Mouse (Mus musculus) heart, postnatal 36 days (tissue): ENCODE measurements around the gene Dpyd. TPM values are rescaled to one million over a fixed set of nuclear protein-coding genes. Genes with fewer than 3 reads are reported as not detected.

ENCODE experiments used
- DNase-seq, 2 experiments: peaks; one replicate each; pipeline ENCODE4 v3.0.0; 2021 to 2022
- intact Hi-C: fragments of 180-260 bp; cut with DNase I; formaldehyde crosslinking; loops from one replicate; pipeline ENCODE4 v1.15.1; 2025
- total RNA-seq, 2 experiments: library from RNA; stranded (reverse); gene quantifications; 2 replicates each; pipeline ENCODE4 v1.2.3; 2021

Gene Dpyd
- total RNA-seq, 2 experiments from 2014 or later, result 3.8 to 4.9 TPM

DNA sequence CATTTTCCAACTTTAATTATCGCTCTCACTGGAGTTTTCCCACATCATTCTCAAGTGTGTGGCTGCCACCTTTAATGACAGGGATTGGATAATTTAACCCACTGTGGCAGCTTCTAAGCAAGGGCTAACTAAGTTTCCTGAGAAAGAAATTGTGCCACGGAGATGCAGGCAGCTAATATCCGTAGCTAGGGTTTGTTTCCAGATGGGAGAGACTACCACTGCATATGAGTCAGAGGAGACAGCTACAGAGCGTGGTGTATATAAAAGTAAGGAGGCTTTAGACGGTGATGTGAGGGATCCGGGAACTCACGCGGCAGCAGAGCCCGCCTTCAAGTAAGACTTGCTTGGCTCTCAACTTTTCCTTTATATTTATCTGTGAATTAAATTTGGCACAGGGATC lies 505.3 kb downstream of the Dpyd start:
- DNase-seq, result no peak
- intact Hi-C loops, result no loop called here

DNA sequence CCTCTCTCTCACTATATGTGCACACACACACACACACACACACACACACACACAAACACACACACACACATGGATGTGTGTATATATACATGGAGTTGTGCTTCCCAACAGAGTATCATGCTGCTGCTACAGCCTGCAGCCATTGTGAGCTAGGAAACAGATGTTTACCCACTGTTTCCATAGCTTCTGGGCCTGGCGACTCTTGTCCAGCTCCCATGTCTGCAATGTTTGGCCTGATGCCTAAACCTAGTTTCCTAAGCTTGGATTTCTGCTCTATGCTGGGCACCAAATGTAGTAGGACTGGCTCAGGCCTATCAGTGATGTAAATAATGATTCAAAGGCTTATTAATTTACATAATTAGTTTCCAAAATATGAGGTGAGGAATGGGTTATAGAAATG lies 524.7 kb downstream of the Dpyd start:
- intact Hi-C loops, result no loop called here
- no peak for DNase-seq

GRCm38 (mm10) chr3:119095223-119095886 lies 533.4 kb downstream of the Dpyd start:
- DNase-seq, result no peak
- intact Hi-C loops, result no loop called here

DNA sequence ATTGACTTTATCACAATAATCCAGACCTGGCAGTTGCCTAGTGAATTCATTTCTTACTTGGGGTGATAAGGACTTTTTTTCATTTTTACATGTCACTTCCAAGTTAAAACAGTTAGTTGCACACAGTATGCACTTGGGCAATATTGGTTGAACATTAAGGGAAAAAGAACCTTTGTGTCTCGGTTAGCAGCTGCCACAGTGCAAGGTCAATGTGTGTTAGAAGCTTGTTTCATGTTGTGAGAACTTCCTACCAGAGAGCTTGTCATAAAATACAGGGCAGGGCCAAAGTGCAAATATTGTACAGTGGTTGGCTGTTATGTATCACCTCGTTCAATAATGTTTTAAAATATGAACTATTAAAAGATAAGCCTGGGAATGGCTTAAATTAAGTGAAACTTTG lies 564.1 kb downstream of the Dpyd start:
- DNase-seq, result no peak
- intact Hi-C loops, result no loop called here

GRCm38 (mm10) chr3:119128076-119128475 lies 566.1 kb downstream of the Dpyd start:
- no peak for DNase-seq
- intact Hi-C loops, result no loop called here

DNA sequence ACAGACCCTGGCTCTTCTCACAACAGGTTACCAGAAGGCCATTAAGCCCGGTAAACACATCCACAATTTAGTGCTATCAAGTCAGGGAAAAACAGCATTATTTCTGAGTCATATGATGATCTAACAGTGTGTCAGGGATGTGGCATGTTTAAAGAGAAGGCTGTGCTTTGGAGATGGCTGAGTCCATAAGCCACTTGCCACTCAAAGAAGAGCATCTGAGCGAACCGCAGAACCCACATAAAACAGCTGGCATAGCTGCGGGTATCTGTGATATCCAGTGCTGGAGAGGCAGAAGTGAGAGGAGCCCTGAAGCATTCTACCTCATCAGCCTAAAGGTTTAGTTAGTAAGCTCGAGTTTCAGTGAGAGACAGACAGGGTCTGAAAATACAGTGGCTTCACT lies 581.1 kb downstream of the Dpyd start:
- DNase-seq, result no peak
- intact Hi-C loops, result no loop called here

- intact Hi-C loops, result no loop called here
Measured at GRCm38 (mm10) chr3:119144788-119145187, 582.9 kb downstream of the Dpyd start.

DNA sequence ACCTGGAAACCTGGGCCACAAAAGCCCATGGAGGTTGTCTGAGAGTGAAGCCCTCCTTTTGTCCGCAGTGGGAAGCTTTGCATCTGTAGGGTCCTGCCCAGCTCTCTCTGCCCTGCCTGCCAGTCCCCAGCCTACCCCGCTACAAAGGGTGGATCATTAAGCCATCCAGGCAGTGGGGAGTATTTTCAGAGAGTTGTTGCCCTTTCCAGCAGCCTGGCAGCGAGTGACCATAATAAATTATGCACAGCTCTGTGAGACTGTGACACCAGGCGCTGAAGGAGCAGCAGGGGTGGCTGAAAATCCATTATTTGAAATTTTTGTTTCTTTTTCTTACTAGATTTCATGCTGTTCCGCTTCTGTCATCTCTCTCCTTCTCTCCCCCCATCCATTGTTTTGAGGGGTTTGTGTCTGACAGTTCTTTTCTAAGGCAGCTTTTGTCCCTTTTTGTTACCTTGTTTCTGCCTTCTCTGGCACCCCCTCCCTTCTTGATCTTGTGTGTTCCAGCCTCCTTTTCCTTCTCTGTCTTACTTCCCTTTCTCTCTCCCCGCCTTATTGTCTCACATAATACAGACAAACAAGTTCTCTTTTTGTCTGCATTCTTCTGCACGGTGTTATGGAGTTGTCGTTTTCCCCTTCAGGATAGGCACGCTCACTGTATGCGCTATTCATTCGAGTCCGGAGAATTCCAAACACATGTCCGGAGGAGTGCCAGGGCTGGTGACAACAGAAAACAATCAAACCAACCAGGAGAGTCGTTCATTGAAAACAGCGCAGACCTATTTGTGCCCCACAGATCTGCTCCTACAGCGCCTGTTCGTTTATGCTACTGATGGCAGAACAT lies 592.9 kb downstream of the Dpyd start:
- DNase-seq, result no peak
- intact Hi-C loops, result no loop called here

More at GRCm38 (mm10) chr3:119144788-119145187, 582.9 kb downstream of the Dpyd start:
- no peak for DNase-seq

GRCm38 (mm10) chr3:119158670-119159069 lies 596.7 kb downstream of the Dpyd start:
- intact Hi-C loops, result no loop called here
- no peak for DNase-seq

GRCm38 (mm10) chr3:119165691-119166090 lies 603.8 kb downstream of the Dpyd start:
- DNase-seq, result no peak

GRCm38 (mm10) chr3:119168166-119168565 lies 606.2 kb downstream of the Dpyd start:
- no peak for DNase-seq
- intact Hi-C loops, result no loop called here

More at GRCm38 (mm10) chr3:119165691-119166090, 603.8 kb downstream of the Dpyd start:
- intact Hi-C loops, result no loop called here

- DNase-seq, result no peak
- intact Hi-C loops, result no loop called here
Measured at GRCm38 (mm10) chr3:119168661-119169060, 606.7 kb downstream of the Dpyd start.

- intact Hi-C loops, result no loop called here
- DNase-seq, result no peak
Measured at GRCm38 (mm10) chr3:119183261-119183660, 621.3 kb downstream of the Dpyd start.

- intact Hi-C loops, result no loop called here
- DNase-seq, result no peak
Measured at GRCm38 (mm10) chr3:119194071-119194470, 632.1 kb downstream of the Dpyd start.

DNA sequence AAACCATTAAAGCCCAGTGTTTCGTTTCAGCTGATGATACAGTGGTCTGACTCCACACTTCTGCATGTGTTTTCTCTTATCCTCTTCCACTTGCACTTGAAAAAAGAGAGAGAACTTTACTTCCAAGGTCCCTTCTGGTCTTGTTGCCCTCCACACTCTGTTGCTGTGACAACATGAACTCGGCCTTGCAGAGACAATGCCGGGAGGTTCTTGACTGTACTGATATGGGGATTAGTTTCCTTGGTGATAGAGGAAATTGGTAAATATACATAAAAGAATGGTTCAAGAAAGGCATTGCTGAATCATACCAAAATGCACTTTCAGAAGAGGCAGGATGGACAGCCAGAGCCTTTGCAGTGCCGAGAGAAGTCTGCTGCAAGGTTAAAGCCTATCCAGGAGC lies 633.7 kb downstream of the Dpyd start:
- intact Hi-C loops, result no loop called here
- DNase-seq, result no peak

DNA sequence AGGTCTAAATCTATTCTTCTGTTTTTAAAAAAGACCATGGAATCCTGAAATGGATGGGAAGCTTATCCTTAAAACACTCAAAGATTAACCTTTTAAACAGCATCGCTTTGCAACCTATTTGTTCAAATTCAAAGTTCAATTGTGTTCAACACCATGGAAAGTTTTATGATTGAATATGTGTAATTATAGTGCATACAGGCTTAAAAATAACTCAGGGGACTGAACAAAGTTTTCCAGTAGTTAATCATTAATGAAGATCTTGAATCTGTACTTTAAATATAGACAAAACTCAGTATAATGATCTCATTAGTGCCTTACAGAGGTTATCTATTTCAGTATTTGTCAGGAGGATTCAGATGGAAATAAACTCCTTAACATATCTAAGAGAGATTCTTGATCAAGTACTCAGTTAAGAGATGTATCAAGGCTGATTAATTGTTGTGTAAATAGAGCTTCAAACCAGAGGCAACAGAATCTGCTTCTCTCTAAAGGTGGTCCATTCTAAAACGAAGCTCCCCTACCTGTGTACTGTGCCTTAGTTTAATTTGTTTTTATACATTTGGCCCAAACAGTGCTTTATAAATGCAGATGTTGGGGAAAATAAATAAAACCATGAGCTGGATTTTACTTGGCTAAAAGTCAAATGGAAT lies 659.0 kb downstream of the Dpyd start:
- no peak for DNase-seq
- intact Hi-C loops, result no loop called here

DNA sequence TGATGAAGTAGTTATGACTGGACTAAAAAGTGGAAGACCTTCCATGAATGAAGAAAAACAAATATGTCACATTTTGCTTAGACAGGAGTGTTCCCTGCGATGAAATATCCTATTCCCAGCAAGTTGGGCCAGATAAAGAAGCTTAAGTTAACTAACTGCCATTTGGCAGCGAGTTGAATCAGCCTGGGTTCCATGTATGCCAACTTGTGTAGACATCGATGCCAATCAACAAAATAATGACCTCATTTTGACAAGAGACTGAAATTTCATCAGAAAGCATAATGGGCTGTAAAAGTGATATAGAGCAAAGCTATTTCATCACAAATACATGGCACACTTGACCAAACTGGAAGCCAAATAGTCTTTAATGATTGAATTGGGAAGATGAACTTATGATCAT lies 681.3 kb downstream of the Dpyd start:
- no peak for DNase-seq
- intact Hi-C loops, result no loop called here

DNA sequence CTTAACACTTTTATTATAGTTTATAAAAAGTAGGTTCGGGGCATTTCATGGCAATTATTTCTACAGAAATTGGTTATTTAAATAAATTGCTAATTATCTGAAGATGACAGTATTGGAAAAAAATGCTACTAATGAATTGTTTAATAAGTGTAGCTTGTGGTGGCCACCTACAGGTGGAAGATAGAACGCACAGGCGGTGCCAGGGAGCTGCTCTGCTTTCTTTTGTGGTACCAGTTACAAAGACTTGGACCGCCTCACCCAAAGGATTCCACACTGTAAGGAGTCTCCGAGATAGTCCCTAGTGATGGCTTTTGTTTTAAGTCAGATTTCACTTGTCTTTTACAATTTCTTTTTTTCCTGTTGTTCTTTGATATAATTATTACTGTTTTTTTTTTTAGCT lies 694.6 kb downstream of the Dpyd start:
- intact Hi-C loops, result no loop called here
- DNase-seq, result no peak

DNA sequence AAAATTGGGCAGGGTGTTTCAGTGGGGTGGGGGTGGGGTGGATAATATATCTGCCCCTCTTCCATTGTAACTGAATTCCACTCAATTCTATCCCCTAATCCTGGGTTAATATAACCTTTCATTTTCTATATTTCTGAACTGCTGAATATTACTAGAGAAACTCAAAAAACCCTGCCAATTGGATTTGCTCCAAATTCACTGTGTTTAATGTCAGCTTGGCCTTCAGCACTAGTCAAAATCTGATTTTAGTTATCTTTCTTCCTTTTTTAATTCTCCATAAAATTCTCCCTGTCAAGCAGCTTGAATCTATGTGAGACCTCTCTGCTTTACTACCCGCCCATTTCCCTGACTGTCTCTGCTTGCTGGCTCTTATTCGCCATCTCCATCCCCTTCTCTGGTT lies 713.3 kb downstream of the Dpyd start:
- DNase-seq, result no peak
- intact Hi-C loops, result no loop called here

GRCm38 (mm10) chr3:119280671-119281070 lies 718.7 kb downstream of the Dpyd start:
- no peak for DNase-seq
- intact Hi-C loops, result no loop called here

- DNase-seq, result no peak
- intact Hi-C loops, result no loop called here
Measured at GRCm38 (mm10) chr3:119314693-119315092, 752.8 kb downstream of the Dpyd start.

DNA sequence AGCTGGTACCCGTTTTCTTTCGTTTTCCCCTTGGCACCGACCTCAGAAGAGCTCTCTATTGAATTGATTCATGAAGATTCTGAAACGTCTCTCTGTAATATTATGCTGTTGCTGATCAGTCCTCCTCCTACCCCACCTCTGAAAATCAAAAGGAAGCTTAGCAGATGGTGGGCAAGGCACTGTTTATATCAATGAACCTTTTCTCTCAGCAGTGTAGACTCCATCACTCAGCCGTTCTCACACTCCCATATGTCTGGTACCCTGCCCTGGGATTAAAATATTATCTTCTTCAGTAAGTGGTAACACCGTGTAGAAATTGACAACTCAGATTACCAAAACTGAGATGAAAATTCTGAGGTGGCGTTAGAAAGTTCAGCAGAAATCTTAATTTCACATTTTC lies 767.1 kb downstream of the Dpyd start:
- intact Hi-C loops, result no loop called here

More for the DNA sequence above, 767.1 kb downstream of the Dpyd start:
- no peak for DNase-seq
